Mouse (Mus musculus) embryonic facial prominence, embryonic 15.5 days (tissue): Measurements from ENCODE around the gene Cnbd2. TPM values are rescaled to one million over a fixed set of nuclear protein-coding genes. Genes with fewer than 3 reads are reported as not detected.

Source experiments
- ATAC-seq: fragments of 200-750 bp; cut with Nextera tagmentation; 2 replicates; pipeline ENCODE4 v1.8.0; 2017; ENCODE audit warnings: low read depth, moderate TSS enrichment; ENCODE audit not compliant: insufficient number of reproducible peaks, low FRiP score, low TSS enrichment
- H3K27ac ChIP-seq: fragments of 300-500 bp; sonication (generic); replicated peaks from 2 replicates; pipeline ENCODE4 v1.5.1; 2015; ENCODE audit warnings: mild to moderate bottlenecking, inconsistent platforms
- H3K27me3 ChIP-seq: fragments of 300-500 bp; sonication (generic); 2 replicates; pipeline ENCODE4 v1.6.1; 2015; ENCODE audit warnings: inconsistent platforms
- H3K36me3 ChIP-seq: fragments of 300-500 bp; sonication (generic); 2 replicates; pipeline ENCODE4 v1.6.1; 2015; ENCODE audit warnings: mild to moderate bottlenecking, inconsistent platforms
- H3K4me1 ChIP-seq: fragments of 300-500 bp; sonication (generic); 2 replicates; pipeline ENCODE4 v1.6.1; 2015; ENCODE audit warnings: inconsistent platforms
- H3K4me2 ChIP-seq: fragments of 300-500 bp; sonication (generic); replicated peaks from 2 replicates; pipeline ENCODE4 v1.6.1; 2015; ENCODE audit warnings: mild to moderate bottlenecking, inconsistent platforms
- H3K4me3 ChIP-seq: fragments of 300-500 bp; sonication (generic); replicated peaks from 2 replicates; pipeline ENCODE4 v1.5.1; 2015; ENCODE audit warnings: mild to moderate bottlenecking, inconsistent platforms
- H3K9ac ChIP-seq: fragments of 300-500 bp; sonication (generic); 2 replicates; pipeline ENCODE4 v1.6.1; 2015; ENCODE audit warnings: inconsistent platforms
- H3K9me3 ChIP-seq: fragments of 300-500 bp; sonication (generic); replicated peaks from 2 replicates; pipeline ENCODE4 v1.6.1; 2016; ENCODE audit warnings: inconsistent platforms
- WGBS: fragments of 180-500 bp; shearing (Covaris S2); methylation state at CpG from one replicate; pipeline ENCODE4 v1.1.7; 2015; 5-methylcytosine and 5-hydroxymethylcytosine counted together
- polyA plus RNA-seq: library from polyadenylated mRNA; unstranded; fragments of >200 nt; fragmentation: Nextera tagmentation; extraction: Ambion mirVana; gene quantifications from 2 replicates; pipeline ENCODE4 v1.2.1, GENCODE M21; 2015

The Cnbd2 gene
- polyA plus RNA-seq, 1 experiment from 2014 or later, result 5.2 TPM

DNA sequence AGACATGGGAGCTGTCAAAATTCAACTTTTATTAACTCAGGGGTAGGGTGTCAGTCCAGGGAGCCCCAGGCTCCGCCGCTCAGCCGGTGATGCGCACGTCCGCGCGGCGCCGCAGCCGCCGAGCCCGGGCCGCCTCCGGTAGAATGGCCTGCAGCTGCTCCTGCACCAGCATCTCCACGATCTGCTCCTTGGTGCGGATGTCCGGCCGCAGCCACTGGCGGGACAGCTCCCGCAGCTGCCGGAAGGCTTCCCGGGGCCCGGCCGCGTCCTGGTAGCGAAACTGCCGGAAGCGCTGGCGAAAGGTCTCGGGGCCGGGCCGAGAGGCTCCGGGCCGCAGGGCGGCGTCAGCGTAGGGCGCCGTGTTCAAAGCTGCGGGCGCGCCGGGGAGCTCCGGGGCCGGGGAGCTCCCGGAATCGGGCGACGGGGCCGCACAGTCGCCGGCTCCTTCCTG is 233 bp upstream of the Cnbd2 start:
- peaks cover 11% of the 10 kb centered on the region; the same call in 1 of the 2 replicates for H3K4me1 ChIP-seq
- peak overlapping the region; percentile 88 for H3K9ac ChIP-seq
- peak overlapping the region; percentile 78 for H3K4me2 ChIP-seq
- WGBS, result under 1% methylated on average over 53 of the region's 53 CpGs
- H3K9me3 ChIP-seq, result no peaks in the 10 kb centered on the region
- no peaks in the 10 kb centered on the region for H3K27me3 ChIP-seq
- H3K36me3 ChIP-seq, result peaks cover 14% of the 10 kb centered on the region; the same call in 1 of the 2 replicates
- ATAC-seq, result peak; percentile 32
- peak overlapping the region; percentile 97 for H3K27ac ChIP-seq
- H3K4me3 ChIP-seq, result peak overlapping the region; percentile 92

GRCm38 (mm10) chr2:156313153-156313552 is 1.1 kb downstream of the Cnbd2 start:
- Histone ChIP-seq H3K27me3 (no peaks in the 10 kb centered on the region), H3K9ac (no peak overlapping the region), H3K9me3 (no peaks in the 10 kb centered on the region), H3K36me3 (peaks cover 6% of the 10 kb centered on the region; the same call in 1 of the 2 replicates), H3K4me3 (peak overlapping the region; percentile 92), H3K4me1 (peaks cover 11% of the 10 kb centered on the region; the same call in 1 of the 2 replicates), H3K4me2 (peak overlapping the region; percentile 78), H3K27ac (no peak overlapping the region)
- ATAC-seq, result no peak
- WGBS, result 58% methylated on average over 3 of the region's 3 CpGs

- no peak overlapping the region for H3K27ac ChIP-seq
- peaks cover 11% of the 10 kb centered on the region; the same call in 1 of the 2 replicates for H3K4me1 ChIP-seq
- H3K9ac ChIP-seq, result no peak overlapping the region
- H3K27me3 ChIP-seq, result no peaks in the 10 kb centered on the region
- no peak overlapping the region for H3K4me3 ChIP-seq
- ATAC-seq, result no peak
- no peaks in the 10 kb centered on the region for H3K36me3 ChIP-seq
- H3K4me2 ChIP-seq, result no peak overlapping the region
- 93% methylated on average over 6 of the region's 6 CpGs for WGBS
- H3K9me3 ChIP-seq, result no peaks in the 10 kb centered on the region
These were observed 2.7 kb downstream of the Cnbd2 start for GRCm38 (mm10) chr2:156314811-156315210.

GRCm38 (mm10) chr2:156318491-156318890 is 6.4 kb downstream of the Cnbd2 start:
- Histone ChIP-seq H3K4me2 (no peak overlapping the region), H3K36me3 (no peaks in the 10 kb centered on the region), H3K27ac (no peak overlapping the region), H3K27me3 (no peaks in the 10 kb centered on the region), H3K9ac (no peak overlapping the region), H3K4me1 (no peaks in the 10 kb centered on the region), H3K9me3 (no peaks in the 10 kb centered on the region), H3K4me3 (no peak overlapping the region)
- ATAC-seq, result no peak

GRCm38 (mm10) chr2:156321538-156321937 is 9.4 kb downstream of the Cnbd2 start:
- Histone ChIP-seq H3K27me3 (no peaks in the 10 kb centered on the region), H3K9me3 (no peaks in the 10 kb centered on the region), H3K9ac (no peak overlapping the region), H3K4me2 (no peak overlapping the region), H3K36me3 (no peaks in the 10 kb centered on the region), H3K4me3 (no peak overlapping the region), H3K27ac (no peak overlapping the region), H3K4me1 (0 out of 2 replicates have a peak, but pooled peaks cover 7% of the 10 kb centered on the region)
- no peak for ATAC-seq
- 82% methylated on average over 6 of the region's 6 CpGs for WGBS

DNA sequence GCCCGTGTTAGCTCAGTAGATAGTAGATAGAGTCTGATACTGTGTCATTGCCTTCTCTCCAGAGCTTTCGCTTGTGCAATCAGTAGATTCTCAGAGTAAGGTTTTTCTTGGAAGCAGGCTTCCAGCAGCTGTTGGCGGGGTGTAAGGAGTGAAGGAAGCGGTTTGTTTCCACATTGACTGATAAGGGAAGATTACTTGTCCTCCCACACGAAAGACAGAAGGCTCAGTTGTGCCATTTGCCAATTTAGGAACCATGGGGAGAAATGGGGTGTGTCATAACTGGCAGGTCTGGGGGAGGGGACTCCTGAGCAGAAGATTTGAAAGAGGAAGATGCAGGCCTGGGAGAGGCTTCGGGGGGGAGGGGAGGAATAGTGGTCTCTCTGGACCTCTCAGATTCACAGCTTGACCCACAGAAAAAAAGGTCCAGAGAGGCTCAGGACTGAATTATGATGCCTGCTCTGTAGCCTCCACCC is 12.1 kb downstream of the Cnbd2 start:
- Histone ChIP-seq H3K9ac (no peak overlapping the region), H3K4me3 (no peak overlapping the region), H3K4me1 (0 out of 2 replicates have a peak, but pooled peaks cover 7% of the 10 kb centered on the region), H3K36me3 (no peaks in the 10 kb centered on the region; the same call in 1 of the 2 replicates), H3K27ac (0 out of 2 replicates have a peak overlapping the region, but pooled peaks have one; percentile 34), H3K9me3 (no peaks in the 10 kb centered on the region), H3K4me2 (no peak overlapping the region), H3K27me3 (no peaks in the 10 kb centered on the region)
- no peak for ATAC-seq
- 54% methylated on average over 6 of the region's 6 CpGs for WGBS

- H3K9ac ChIP-seq, result no peak overlapping the region
- H3K27ac ChIP-seq, result peak overlapping the region; percentile 34; the same call in 1 of the 2 replicates
- H3K27me3 ChIP-seq, result no peaks in the 10 kb centered on the region
- H3K9me3 ChIP-seq, result no peaks in the 10 kb centered on the region
- 0 out of 2 replicates have a peak, but pooled peaks cover 7% of the 10 kb centered on the region for H3K4me1 ChIP-seq
- H3K4me3 ChIP-seq, result no peak overlapping the region
- no peak overlapping the region for H3K4me2 ChIP-seq
- 20% methylated on average over 5 of the region's 5 CpGs for WGBS
- ATAC-seq, result no peak
- H3K36me3 ChIP-seq, result no peaks in the 10 kb centered on the region; the same call in 1 of the 2 replicates
These were observed 12.6 kb downstream of the Cnbd2 start for GRCm38 (mm10) chr2:156324681-156325080.

GRCm38 (mm10) chr2:156330681-156331080 is 18.6 kb downstream of the Cnbd2 start:
- no peak overlapping the region for H3K27ac ChIP-seq
- H3K36me3 ChIP-seq, result no peaks in the 10 kb centered on the region; the same call in 1 of the 2 replicates
- no peak for ATAC-seq
- no peak overlapping the region for H3K9ac ChIP-seq
- WGBS, result 34% methylated on average over 1 of the region's 1 CpGs
- no peak overlapping the region for H3K4me2 ChIP-seq
- no peaks in the 10 kb centered on the region for H3K4me1 ChIP-seq
- no peak overlapping the region for H3K4me3 ChIP-seq
- H3K27me3 ChIP-seq, result no peaks in the 10 kb centered on the region
- H3K9me3 ChIP-seq, result no peaks in the 10 kb centered on the region

DNA sequence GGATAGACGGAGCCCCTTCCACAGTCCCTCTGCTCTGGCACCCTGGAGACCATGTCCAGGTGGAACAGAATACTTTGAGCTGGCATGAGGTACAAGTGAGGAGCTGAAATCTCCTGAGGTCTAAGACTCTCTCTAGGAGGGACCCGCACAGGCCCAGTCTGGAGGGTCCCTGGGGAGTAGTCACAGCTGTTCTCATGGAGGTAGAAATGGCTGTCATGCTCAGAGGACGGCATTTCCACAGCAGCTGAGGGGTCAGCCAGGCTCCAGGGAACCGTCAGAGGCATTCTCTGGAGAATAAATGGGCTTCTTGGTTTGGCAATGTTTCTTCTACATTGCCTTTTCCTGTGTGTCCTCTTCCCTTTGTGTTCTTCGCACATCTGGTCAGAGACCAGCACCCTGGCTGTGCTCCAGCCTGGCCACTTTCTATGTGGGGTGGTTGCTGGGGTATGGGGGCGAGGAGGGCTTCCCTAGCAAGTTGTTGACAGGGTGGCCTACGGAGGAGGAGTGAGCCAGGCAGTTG is 19.4 kb downstream of the Cnbd2 start:
- no peaks in the 10 kb centered on the region for H3K4me1 ChIP-seq
- no peak overlapping the region for H3K4me2 ChIP-seq
- ATAC-seq, result no peak
- H3K27ac ChIP-seq, result no peak overlapping the region
- WGBS, result 77% methylated on average over 7 of the region's 7 CpGs
- H3K4me3 ChIP-seq, result no peak overlapping the region
- no peak overlapping the region for H3K9ac ChIP-seq
- H3K27me3 ChIP-seq, result no peaks in the 10 kb centered on the region
- H3K9me3 ChIP-seq, result no peaks in the 10 kb centered on the region
- H3K36me3 ChIP-seq, result no peaks in the 10 kb centered on the region; the same call in 1 of the 2 replicates

- Histone ChIP-seq H3K4me1 (no peaks in the 10 kb centered on the region), H3K9ac (no peak overlapping the region), H3K27me3 (no peaks in the 10 kb centered on the region), H3K27ac (no peak overlapping the region), H3K9me3 (no peaks in the 10 kb centered on the region), H3K36me3 (no peaks in the 10 kb centered on the region), H3K4me2 (no peak overlapping the region), H3K4me3 (no peak overlapping the region)
- no peak for ATAC-seq
- WGBS, result 93% methylated on average over 4 of the region's 4 CpGs
These were observed 28.0 kb downstream of the Cnbd2 start for GRCm38 (mm10) chr2:156340078-156340477.

DNA sequence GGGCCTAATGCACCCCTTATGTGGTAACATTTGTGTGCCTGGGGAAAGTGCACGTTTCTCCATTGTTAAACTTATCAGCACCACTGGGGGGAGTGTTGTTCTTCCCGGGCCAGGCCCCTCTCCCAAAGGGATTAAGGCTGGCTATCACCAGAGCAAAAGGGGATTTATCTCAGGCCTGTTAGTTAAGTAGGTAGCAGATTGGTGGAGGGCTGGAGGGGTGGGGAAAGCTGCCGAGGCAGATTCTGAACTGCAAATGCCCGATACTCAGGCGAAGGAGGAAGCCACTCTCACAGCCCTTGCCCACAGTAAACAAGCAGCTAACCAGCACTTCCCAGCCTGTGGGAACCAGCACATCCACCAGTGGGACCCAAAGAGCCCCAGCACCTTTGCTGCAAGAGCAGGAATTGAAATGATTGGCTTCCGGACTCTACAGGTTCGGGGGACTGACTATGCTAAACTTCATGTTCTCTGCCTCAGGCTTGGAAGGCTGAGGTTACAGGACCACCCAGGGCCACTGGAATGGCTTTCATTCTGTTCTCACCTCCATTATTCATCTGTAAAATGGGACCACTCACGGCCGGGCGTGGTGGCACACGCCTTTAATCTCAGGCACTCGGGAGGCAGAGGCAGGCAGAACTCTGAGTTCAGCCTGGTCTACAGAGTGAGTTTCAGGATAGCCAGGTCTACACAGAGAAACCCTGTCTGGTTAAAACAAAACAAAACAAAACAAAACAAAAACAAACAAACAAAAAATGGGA is 32.9 kb downstream of the Cnbd2 start:
- Histone ChIP-seq H3K4me1 (no peaks in the 10 kb centered on the region), H3K4me3 (no peak overlapping the region), H3K4me2 (no peak overlapping the region), H3K9me3 (no peaks in the 10 kb centered on the region), H3K36me3 (no peaks in the 10 kb centered on the region), H3K9ac (no peak overlapping the region), H3K27me3 (no peaks in the 10 kb centered on the region), H3K27ac (no peak overlapping the region)
- no peak for ATAC-seq
- WGBS, result 56% methylated on average over 12 of the region's 12 CpGs
